Mouse (Mus musculus): ENCODE data around the gene Nemf. TPM values are rescaled to one million over a fixed set of nuclear protein-coding genes. Genes with fewer than 3 reads are reported as not detected.

The Nemf gene
- polyA plus RNA-seq, 1 experiment = 9.2 TPM

DNA sequence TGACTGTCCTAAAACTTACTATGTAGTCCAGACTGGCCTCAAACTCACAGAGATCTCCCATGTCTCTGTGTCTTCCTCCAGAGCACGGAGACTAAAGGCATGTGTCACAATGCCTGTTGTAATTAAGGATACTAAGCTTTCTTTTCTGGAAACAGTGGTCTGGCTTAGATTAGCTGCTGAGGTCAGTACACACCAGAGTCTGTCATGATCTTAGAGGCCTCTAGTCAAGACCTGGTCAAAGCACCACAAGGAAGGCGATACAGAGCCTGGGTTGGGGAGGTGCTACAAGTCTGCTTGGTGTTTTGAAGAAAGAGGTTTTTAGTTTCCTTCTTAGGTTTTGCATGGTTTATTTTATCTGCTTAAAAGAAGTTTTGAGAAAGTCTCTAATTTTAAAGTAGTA, 56.6 kb downstream of the Nemf start:
- H3K4me1 ChIP-seq (ENCODE audit: control insufficient read depth, insufficient read depth, low read length) = peaks cover 4% of the 10 kb centered on the region

DNA sequence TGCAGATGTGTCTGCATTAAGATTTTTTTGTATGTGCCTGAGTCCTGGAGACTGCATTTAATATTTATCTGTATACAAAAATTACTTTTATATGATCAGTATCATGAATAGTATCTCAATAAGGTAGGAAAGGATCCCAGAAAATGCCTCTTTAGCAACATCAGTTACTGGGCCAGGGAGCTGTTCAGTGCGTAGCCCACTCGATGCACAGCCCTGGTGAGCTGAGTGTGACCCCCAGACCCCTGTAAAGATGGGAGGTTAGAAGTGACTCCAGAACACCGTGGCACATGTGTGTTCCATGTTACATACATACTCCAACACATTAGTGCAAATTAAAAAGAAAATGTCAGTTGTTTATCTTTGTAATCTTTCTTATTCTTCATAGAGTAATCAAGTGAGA, 57.1 kb downstream of the Nemf start:
- no peak overlapping the region for H3K4me3 ChIP-seq (ENCODE audit: control insufficient read depth, low read depth, low read length)

More for the DNA sequence above, 56.6 kb downstream of the Nemf start:
- peaks cover 3% of the 10 kb centered on the region for H3K36me3 ChIP-seq (ENCODE audit: control insufficient read depth, insufficient read depth, low read length)
- no peak for TF ChIP-seq CTCF (IDR thresholded peaks at IDR 0.05; ENCODE audit: control insufficient read depth, insufficient read depth, insufficient replicate concordance, low read depth, low read length)
- TF ChIP-seq POLR2A (IDR thresholded peaks at IDR 0.05; ENCODE audit: control insufficient read depth, low read depth, low read length) = no peak
- H3K27me3 ChIP-seq (ENCODE audit: control insufficient read depth, insufficient read depth, low read length) = no peaks in the 10 kb centered on the region
- no peak overlapping the region for H3K27ac ChIP-seq (ENCODE audit: control insufficient read depth, insufficient read depth, low read depth, low read length)
- H3K4me3 ChIP-seq (ENCODE audit: control insufficient read depth, low read depth, low read length) = no peak overlapping the region

DNA sequence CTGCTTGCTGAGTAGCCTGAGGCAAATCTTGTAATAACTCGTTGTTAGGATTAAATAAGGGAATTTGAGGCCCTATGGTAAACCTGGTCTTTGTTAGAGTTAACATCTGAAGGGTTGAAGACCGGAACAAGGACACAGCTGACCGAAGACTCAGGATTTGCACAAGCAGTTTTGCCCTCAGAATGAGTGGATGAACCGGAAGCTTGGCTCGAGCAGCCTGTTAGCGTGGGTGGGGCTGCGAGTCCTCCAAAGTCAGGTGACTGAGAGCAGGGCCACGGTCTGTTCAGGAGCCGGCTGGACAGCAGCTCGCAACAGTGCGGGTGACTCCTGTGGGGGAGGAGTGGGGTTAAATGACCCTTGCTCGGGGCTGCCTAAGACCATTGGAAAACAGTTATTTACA, 57.7 kb downstream of the Nemf start:
- Histone ChIP-seq H3K27me3 (ENCODE audit: control insufficient read depth, insufficient read depth, low read length) (no peaks in the 10 kb centered on the region), H3K4me3 (ENCODE audit: control insufficient read depth, low read depth, low read length) (no peak overlapping the region), H3K4me1 (ENCODE audit: control insufficient read depth, insufficient read depth, low read length) (peaks cover 4% of the 10 kb centered on the region), H3K36me3 (ENCODE audit: control insufficient read depth, insufficient read depth, low read length) (no peaks in the 10 kb centered on the region; the same call in 1 of the 2 replicates), H3K27ac (ENCODE audit: control insufficient read depth, insufficient read depth, low read depth, low read length) (no peak overlapping the region)
- TF ChIP-seq POLR2A (IDR thresholded peaks at IDR 0.05; ENCODE audit: control insufficient read depth, low read depth, low read length) = no peak
- no peak for TF ChIP-seq CTCF (IDR thresholded peaks at IDR 0.05; ENCODE audit: control insufficient read depth, insufficient read depth, insufficient replicate concordance, low read depth, low read length)

More for the DNA sequence above, 57.1 kb downstream of the Nemf start:
- Histone ChIP-seq H3K27ac (ENCODE audit: control insufficient read depth, insufficient read depth, low read depth, low read length) (no peak overlapping the region), H3K36me3 (ENCODE audit: control insufficient read depth, insufficient read depth, low read length) (no peaks in the 10 kb centered on the region; the same call in 1 of the 2 replicates), H3K27me3 (ENCODE audit: control insufficient read depth, insufficient read depth, low read length) (no peaks in the 10 kb centered on the region), H3K4me1 (ENCODE audit: control insufficient read depth, insufficient read depth, low read length) (peaks cover 4% of the 10 kb centered on the region)
- TF ChIP-seq CTCF (IDR thresholded peaks at IDR 0.05; ENCODE audit: control insufficient read depth, insufficient read depth, insufficient replicate concordance, low read depth, low read length) (no peak), POLR2A (IDR thresholded peaks at IDR 0.05; ENCODE audit: control insufficient read depth, low read depth, low read length) (no peak)

DNA sequence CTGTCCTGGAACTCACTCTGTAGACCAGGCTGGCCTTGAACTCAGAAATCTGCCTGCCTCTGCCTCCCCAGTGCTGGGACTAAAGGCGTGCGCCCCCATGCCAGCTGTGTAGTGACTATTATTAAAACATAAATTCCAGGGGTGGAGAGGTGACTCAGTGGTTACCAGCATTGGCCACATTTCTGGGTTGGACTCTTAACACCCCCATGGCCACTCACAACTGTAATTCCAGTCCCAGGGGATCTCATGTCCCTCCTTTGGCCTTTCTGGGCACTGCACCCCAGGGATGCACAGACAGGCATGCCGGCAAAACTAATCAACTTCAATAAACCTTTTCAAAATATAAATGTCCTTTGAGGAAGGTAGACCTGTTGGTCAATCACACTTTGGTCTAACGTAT, 58.7 kb downstream of the Nemf start:
- Histone ChIP-seq H3K36me3 (ENCODE audit: control insufficient read depth, insufficient read depth, low read length) (no peaks in the 10 kb centered on the region; the same call in 1 of the 2 replicates), H3K27me3 (ENCODE audit: control insufficient read depth, insufficient read depth, low read length) (no peaks in the 10 kb centered on the region), H3K4me1 (ENCODE audit: control insufficient read depth, insufficient read depth, low read length) (peaks cover 4% of the 10 kb centered on the region), H3K4me3 (ENCODE audit: control insufficient read depth, low read depth, low read length) (no peak overlapping the region; the same call in 1 of the 2 replicates), H3K27ac (ENCODE audit: control insufficient read depth, insufficient read depth, low read depth, low read length) (no peak overlapping the region)
- TF ChIP-seq POLR2A (IDR thresholded peaks at IDR 0.05; ENCODE audit: control insufficient read depth, low read depth, low read length) (no peak), CTCF (IDR thresholded peaks at IDR 0.05; ENCODE audit: control insufficient read depth, insufficient read depth, insufficient replicate concordance, low read depth, low read length) (no peak)

DNA sequence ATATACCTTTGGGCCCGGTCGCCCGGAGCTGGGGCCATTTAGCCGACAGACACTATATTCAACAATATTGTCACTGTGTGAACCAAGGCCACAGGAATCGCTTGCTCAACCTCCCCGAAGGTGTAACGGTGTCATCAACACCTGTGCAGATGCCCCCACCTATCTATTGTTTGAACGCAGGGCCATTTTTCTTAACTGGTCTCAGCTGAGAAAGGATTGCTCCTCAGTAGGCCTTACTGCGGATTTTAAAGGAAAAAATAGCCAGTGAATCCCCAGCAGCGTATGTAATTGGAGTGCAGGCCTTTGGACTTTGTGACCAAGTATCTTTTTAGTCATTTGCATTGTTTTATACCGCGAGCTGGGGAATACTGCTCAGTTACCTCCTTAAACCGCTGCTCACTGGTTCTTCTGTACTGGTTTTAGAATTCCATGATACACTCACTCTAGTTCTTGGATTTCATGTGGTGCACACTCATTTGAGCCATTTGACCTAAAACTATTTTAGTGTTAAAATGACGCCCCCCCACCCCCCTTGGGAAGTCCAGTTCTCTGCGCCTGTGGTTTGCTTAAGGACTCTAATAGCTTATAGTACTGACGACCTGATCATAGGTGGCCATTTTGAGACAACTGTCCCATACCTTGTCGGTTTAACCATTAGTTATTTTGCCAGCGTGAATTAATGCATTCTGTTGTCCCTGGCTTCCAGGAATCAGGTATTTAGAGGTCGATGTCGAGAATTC, 59.4 kb downstream of the Nemf start:
- Histone ChIP-seq H3K27me3 (ENCODE audit: control insufficient read depth, insufficient read depth, low read length) (no peaks in the 10 kb centered on the region), H3K36me3 (ENCODE audit: control insufficient read depth, insufficient read depth, low read length) (no peaks in the 10 kb centered on the region), H3K4me1 (ENCODE audit: control insufficient read depth, insufficient read depth, low read length) (peaks cover 4% of the 10 kb centered on the region), H3K27ac (ENCODE audit: control insufficient read depth, insufficient read depth, low read depth, low read length) (peak overlapping the region; percentile 67), H3K4me3 (ENCODE audit: control insufficient read depth, low read depth, low read length) (peak overlapping the region; percentile 89)
- TF ChIP-seq POLR2A (IDR thresholded peaks at IDR 0.05; ENCODE audit: control insufficient read depth, low read depth, low read length) (no peak), CTCF (IDR thresholded peaks at IDR 0.05; ENCODE audit: control insufficient read depth, insufficient read depth, insufficient replicate concordance, low read depth, low read length) (no peak)

DNA sequence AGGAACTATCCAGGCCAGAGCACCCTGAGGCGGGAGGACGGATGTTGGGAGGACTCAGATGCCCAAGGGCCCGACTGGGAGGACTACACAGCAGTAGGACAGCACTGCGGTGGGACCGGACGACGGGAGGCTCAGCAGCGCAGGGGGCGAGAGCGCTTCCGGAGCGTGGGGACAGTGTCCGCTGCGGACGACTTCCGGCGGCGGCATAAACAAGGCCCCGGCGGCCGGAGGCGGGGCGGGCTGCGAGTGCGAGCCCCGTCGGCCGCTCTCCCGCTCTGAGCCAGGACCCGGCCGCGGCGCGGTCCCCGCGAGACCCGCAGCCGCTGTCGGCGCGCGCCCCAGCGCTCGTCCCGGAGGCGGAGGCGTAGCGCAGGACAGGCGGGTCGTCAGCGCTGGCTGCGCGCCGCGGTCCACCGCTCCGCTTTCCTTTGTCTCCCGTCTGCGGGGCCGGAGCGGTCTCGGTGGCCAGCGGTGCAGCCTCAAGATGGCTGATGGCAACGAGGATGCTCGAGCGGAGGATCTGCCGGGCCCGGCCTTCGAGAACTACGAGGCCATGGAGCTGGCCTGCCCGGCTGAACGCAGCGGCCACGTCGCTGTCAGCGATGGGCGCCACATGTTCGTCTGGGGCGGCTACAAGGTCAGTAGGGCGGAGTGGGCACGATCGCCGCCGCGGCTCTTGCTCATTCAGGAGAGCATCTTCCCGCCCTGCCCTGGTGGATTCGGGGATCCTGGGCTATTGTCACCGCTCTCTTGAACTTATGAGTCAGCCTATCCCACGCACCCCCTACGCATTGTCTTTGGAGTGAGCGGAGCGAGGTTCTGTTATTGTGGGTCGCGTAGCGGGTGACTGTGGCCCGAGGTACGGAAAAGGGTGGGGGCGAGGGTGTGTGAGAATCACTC, 60.2 kb downstream of the Nemf start, which contains the start of gene Klhdc2:
Gene Klhdc2, plus strand, starts transcription at position 171 of the 900 bp plus-strand sequence.
- H3K4me1 ChIP-seq (ENCODE audit: control insufficient read depth, insufficient read depth, low read length) = peaks cover 4% of the 10 kb centered on the region
- no peaks in the 10 kb centered on the region for H3K36me3 ChIP-seq (ENCODE audit: control insufficient read depth, insufficient read depth, low read length)
- no peaks in the 10 kb centered on the region for H3K27me3 ChIP-seq (ENCODE audit: control insufficient read depth, insufficient read depth, low read length)
- peak within 1 kb of the TSS; percentile 89 for H3K4me3 ChIP-seq (ENCODE audit: control insufficient read depth, low read depth, low read length)
- peak within 1 kb of the TSS; percentile 67 for H3K27ac ChIP-seq (ENCODE audit: control insufficient read depth, insufficient read depth, low read depth, low read length)
- TF ChIP-seq CTCF (IDR thresholded peaks at IDR 0.05; ENCODE audit: control insufficient read depth, insufficient read depth, insufficient replicate concordance, low read depth, low read length) = no peak
- peak; percentile 74 for TF ChIP-seq POLR2A (IDR thresholded peaks at IDR 0.05; ENCODE audit: control insufficient read depth, low read depth, low read length)

DNA sequence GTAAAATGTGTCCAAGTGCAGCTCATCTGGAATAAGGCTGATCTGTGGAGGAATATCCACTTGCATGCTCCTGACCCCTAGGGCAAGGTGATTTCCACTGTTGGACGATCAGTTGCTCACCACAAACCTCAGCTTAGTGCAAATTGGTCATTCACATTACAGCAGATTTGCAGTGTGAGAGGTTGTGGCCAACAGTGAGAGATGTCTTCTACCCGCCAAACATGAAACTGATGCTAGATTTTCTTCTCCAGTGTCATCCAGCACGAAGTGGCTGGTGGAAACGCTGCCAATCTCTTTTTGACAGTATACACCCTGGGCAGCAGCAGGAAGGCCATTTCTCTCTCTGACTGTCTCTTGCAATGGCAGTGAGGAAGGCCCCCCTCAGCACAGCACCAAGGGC, 61.3 kb downstream of the Nemf start:
- no peak for TF ChIP-seq POLR2A (IDR thresholded peaks at IDR 0.05; ENCODE audit: control insufficient read depth, low read depth, low read length)
- no peak for TF ChIP-seq CTCF (IDR thresholded peaks at IDR 0.05; ENCODE audit: control insufficient read depth, insufficient read depth, insufficient replicate concordance, low read depth, low read length)
- no peaks in the 10 kb centered on the region for H3K27me3 ChIP-seq (ENCODE audit: control insufficient read depth, insufficient read depth, low read length)
- no peaks in the 10 kb centered on the region for H3K36me3 ChIP-seq (ENCODE audit: control insufficient read depth, insufficient read depth, low read length)
- H3K27ac ChIP-seq (ENCODE audit: control insufficient read depth, insufficient read depth, low read depth, low read length) = no peak overlapping the region
- H3K4me3 ChIP-seq (ENCODE audit: control insufficient read depth, low read depth, low read length) = no peak overlapping the region
- peaks cover 4% of the 10 kb centered on the region for H3K4me1 ChIP-seq (ENCODE audit: control insufficient read depth, insufficient read depth, low read length)
